Mouse (Mus musculus) olfactory bulb, adult 2 months (tissue): ENCODE measurements around the gene Alox12.

ENCODE experiments used
- CTCF ChIP-seq: fragments of 200-500 bp; IDR thresholded peaks from 2 replicates; pipeline ENCODE4 v1.5.1; 2012; ENCODE audit warnings: low read depth, mild to moderate bottlenecking, low read length, moderate library complexity; ENCODE audit not compliant: insufficient read depth
- POLR2A ChIP-seq: fragments of 200-500 bp; IDR thresholded peaks from 2 replicates; pipeline ENCODE4 v1.6.1; 2012; ENCODE audit warnings: mild to moderate bottlenecking, low read depth, low read length, moderate library complexity; ENCODE audit not compliant: insufficient read depth

- TF ChIP-seq CTCF: no peak
- no peak for TF ChIP-seq POLR2A
These were observed 816 bp downstream of the Alox12 start for GRCm38 (mm10) chr11:70254337-70254736.
